Mouse (Mus musculus) gastrocnemius, adult 18-20 months (tissue): Measurements from ENCODE around the gene Tmco1. TPM values are rescaled to one million over a fixed set of nuclear protein-coding genes. Genes with fewer than 3 reads are reported as not detected.

Experiments
- DNase-seq: peaks from one replicate; pipeline ENCODE4 v3.0.0; 2021; ENCODE audit warnings: low spot score
- microRNA-seq: library from miRNA; unstranded; fragments of <30 nt; microRNA quantifications from one replicate; pipeline ENCODE4 v1.2.0, GENCODE M21; 2021
- total RNA-seq, 2 experiments: library from RNA; stranded (reverse); gene quantifications; 2 replicates each; pipeline ENCODE4 v1.2.3; 2021

The Tmco1 gene
- total RNA-seq, 2 experiments from 2014 or later, result 35.2 to 39.3 TPM

GRCm38 (mm10) chr1:167368513-167368912, 60.3 kb downstream of the Tmco1 start:
- DNase-seq, result no peak

GRCm38 (mm10) chr1:167369905-167370304, 61.7 kb downstream of the Tmco1 start:
- peak; percentile 91 for DNase-seq

- no peak for DNase-seq
These were observed 64.6 kb downstream of the Tmco1 start for GRCm38 (mm10) chr1:167372739-167373138.

- DNase-seq, result no peak
These were observed 66.0 kb downstream of the Tmco1 start for GRCm38 (mm10) chr1:167374003-167374784.

GRCm38 (mm10) chr1:167374942-167375341, 66.8 kb downstream of the Tmco1 start:
- no peak for DNase-seq

- DNase-seq, result peak; percentile 57
These were observed 69.8 kb downstream of the Tmco1 start for GRCm38 (mm10) chr1:167378019-167378418.

GRCm38 (mm10) chr1:167379751-167380150, 71.6 kb downstream of the Tmco1 start:
- DNase-seq, result peak; percentile 49

GRCm38 (mm10) chr1:167380223-167380622, 72.0 kb downstream of the Tmco1 start:
- no peak for DNase-seq

GRCm38 (mm10) chr1:167381050-167382015, 73.2 kb downstream of the Tmco1 start:
- no peak for DNase-seq

GRCm38 (mm10) chr1:167382316-167382715, 74.1 kb downstream of the Tmco1 start:
- DNase-seq, result no peak

GRCm38 (mm10) chr1:167382763-167383162, 74.6 kb downstream of the Tmco1 start:
- DNase-seq, result no peak

- no peak for DNase-seq
These were observed 75.0 kb downstream of the Tmco1 start for GRCm38 (mm10) chr1:167383178-167383577.

Small RNA genes lying within 50 kb of the gene (microRNA-seq; reads per million reads assigned to microRNA genes)
- gene Gm25911, result not detected
- not detected for gene Mir6347

Other genes starting within 250 kb of the Tmco1 start
- 10 to 100 TPM; 14.9 to 17.8 TPM for gene Uck2, start 23.1 kb upstream of the Tmco1 start, total RNA-seq
- 1 to 10 TPM; 2.4 to 2.5 TPM for gene Aldh9a1, start 41.6 kb downstream of the Tmco1 start, total RNA-seq
- 100 to 1,000 TPM; 146 to 183 TPM for gene Mgst3, start 85.5 kb downstream of the Tmco1 start, total RNA-seq
- 10 to 100 TPM in 1 of 2 experiments, 1 to 10 TPM in 1; 5.1 to 19.9 TPM for gene Lrrc52, start 158.4 kb downstream of the Tmco1 start, total RNA-seq